Mouse (Mus musculus) lung, postnatal 0 days (tissue): ENCODE data around the gene Rhobtb1.

ENCODE experiments used
- CTCF ChIP-seq: IDR thresholded peaks from 2 replicates; pipeline ENCODE4 v1.5.1; 2016; ENCODE audit warnings: antibody characterized with exemption, mild to moderate bottlenecking
- EP300 ChIP-seq: IDR thresholded peaks from 2 replicates; pipeline ENCODE4 v1.6.1; 2016; ENCODE audit warnings: antibody characterized with exemption, mild to moderate bottlenecking, control low read depth

- TF ChIP-seq CTCF: no peak
- TF ChIP-seq EP300: no peak
Measured at GRCm38 (mm10) chr10:69336219-69336618, 185.0 kb downstream of the Rhobtb1 start.
